Mouse (Mus musculus) forebrain, embryonic 13.5 days (tissue): Measurements from ENCODE around the gene Ube2e1. TPM values are rescaled to one million over a fixed set of nuclear protein-coding genes. Genes with fewer than 3 reads are reported as not detected.
"Not testable (repeated sequence)": the region's sequence is repeated elsewhere in the genome, so short reads cannot be mapped to it uniquely, and the experiment has no call there.

ENCODE experiments used
- ATAC-seq: fragments of 200-750 bp; cut with Nextera tagmentation; 2 replicates; pipeline ENCODE4 v1.8.0; 2017
- H3K27ac ChIP-seq: fragments of 300-500 bp; sonication (generic); 2 replicates; pipeline ENCODE4 v1.5.1; 2015; ENCODE audit warnings: inconsistent platforms, mild to moderate bottlenecking, moderate library complexity
- H3K27me3 ChIP-seq: fragments of 300-500 bp; sonication (generic); 2 replicates; pipeline ENCODE4 v1.6.1; 2015; ENCODE audit warnings: mild to moderate bottlenecking, inconsistent platforms
- H3K36me3 ChIP-seq: fragments of 300-500 bp; sonication (generic); 2 replicates; pipeline ENCODE4 v1.6.1; 2015; ENCODE audit warnings: mild to moderate bottlenecking, inconsistent platforms; ENCODE audit not compliant: poor library complexity, severe bottlenecking
- H3K4me1 ChIP-seq: fragments of 300-500 bp; sonication (generic); 2 replicates; pipeline ENCODE4 v1.6.1; 2015; ENCODE audit warnings: inconsistent platforms
- H3K4me2 ChIP-seq: fragments of 300-500 bp; sonication (generic); 2 replicates; pipeline ENCODE4 v1.6.1; 2015; ENCODE audit warnings: inconsistent platforms, mild to moderate bottlenecking, moderate library complexity
- H3K4me3 ChIP-seq: fragments of 300-500 bp; sonication (generic); 2 replicates; pipeline ENCODE4 v1.5.1; 2015; ENCODE audit warnings: mild to moderate bottlenecking, inconsistent platforms
- H3K9ac ChIP-seq: fragments of 300-500 bp; sonication (generic); 2 replicates; pipeline ENCODE4 v1.6.1; 2015; ENCODE audit warnings: mild to moderate bottlenecking, inconsistent platforms
- H3K9me3 ChIP-seq: fragments of 300-500 bp; sonication (generic); replicated peaks from 2 replicates; pipeline ENCODE4 v1.6.1; 2016; ENCODE audit warnings: inconsistent platforms
- WGBS: fragments of 180-500 bp; shearing (Covaris S2); methylation state at CpG from one replicate; pipeline ENCODE4 v1.1.7; 2015; 5-methylcytosine and 5-hydroxymethylcytosine counted together
- polyA plus RNA-seq: library from polyadenylated mRNA; unstranded; fragments of >200 nt; fragmentation: Nextera tagmentation; extraction: Ambion mirVana; gene quantifications from 2 replicates; pipeline ENCODE4 v1.2.1, GENCODE M21; 2015

Gene Ube2e1
- polyA plus RNA-seq, 1 experiment from 2014 or later = 198 TPM

GRCm38 (mm10) chr14:18237381-18237780 is 94.3 kb downstream of the Ube2e1 start:
- Histone ChIP-seq H3K27ac (no peak overlapping the region), H3K27me3 (no peaks in the 10 kb centered on the region), H3K4me2 (peak overlapping the region; percentile 77), H3K4me1 (0 out of 2 replicates have a peak, but pooled peaks cover 4% of the 10 kb centered on the region), H3K4me3 (no peak overlapping the region), H3K36me3 (no peaks in the 10 kb centered on the region), H3K9ac (no peak overlapping the region; the same call in 1 of the 2 replicates), H3K9me3 (no peaks in the 10 kb centered on the region)
- ATAC-seq = no peak
- WGBS = 49% methylated on average over 4 of the region's 4 CpGs

GRCm38 (mm10) chr14:18236496-18237235 is 95.0 kb downstream of the Ube2e1 start:
- H3K4me1 ChIP-seq, ATAC-seq, H3K9me3 ChIP-seq, H3K4me3 ChIP-seq, H3K9ac ChIP-seq, H3K36me3 ChIP-seq, H3K27ac ChIP-seq, H3K27me3 ChIP-seq, H3K4me2 ChIP-seq: not testable (repeated sequence)
- WGBS = 89% methylated on average over 2 of the region's 2 CpGs

DNA sequence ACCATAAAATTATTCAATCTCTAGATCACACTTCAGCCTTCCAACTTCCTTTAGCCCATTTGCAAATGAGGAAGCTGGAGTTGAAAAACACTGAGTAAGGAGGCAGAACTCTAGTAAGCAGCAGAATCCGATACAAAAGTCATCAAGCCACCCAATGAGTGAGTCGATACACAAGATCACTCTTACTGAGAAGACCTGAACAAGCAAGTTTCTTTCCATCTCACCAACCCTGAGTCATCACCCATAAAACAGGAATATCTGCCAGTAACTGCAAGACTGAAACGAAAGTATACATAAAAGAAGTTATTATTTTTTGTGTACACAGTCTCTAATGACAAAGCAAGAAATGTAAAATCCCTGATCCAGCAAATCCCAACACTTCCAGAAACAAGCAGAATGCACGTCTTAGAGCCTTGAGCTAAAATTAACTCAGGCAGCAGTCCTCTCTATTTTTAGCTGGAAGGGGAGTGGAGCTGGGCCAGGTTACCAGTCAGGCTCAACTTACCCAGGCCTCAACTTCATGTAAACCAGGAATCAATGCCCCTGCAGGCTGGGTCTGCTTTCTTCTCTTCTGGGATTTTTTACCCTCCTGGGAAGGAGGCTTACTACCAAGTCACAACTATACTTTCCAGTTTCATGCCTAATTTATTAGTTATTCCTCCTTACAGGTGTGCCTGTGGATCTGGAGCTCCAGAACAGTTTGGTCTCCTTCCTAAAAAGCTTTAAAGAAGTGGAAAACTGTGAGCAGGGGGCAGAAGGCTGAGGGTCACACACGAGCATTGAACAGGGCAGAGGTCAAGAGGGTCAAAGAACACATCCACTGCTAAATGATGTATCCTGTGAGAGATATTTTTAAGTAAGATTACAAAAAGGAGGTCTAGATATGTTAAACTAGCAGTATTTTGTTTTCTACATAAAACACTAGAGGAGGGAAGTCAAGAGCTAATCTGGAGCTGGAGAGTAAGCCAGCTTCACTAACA is 97.4 kb downstream of the Ube2e1 start:
- Histone ChIP-seq H3K27me3 (no peaks in the 10 kb centered on the region), H3K36me3 (no peaks in the 10 kb centered on the region), H3K27ac (no peak overlapping the region), H3K4me1 (0 out of 2 replicates have a peak, but pooled peaks cover 4% of the 10 kb centered on the region), H3K9me3 (no peaks in the 10 kb centered on the region), H3K4me3 (no peak overlapping the region), H3K4me2 (no peak overlapping the region), H3K9ac (no peak overlapping the region)
- no peak for ATAC-seq
- WGBS = 62% methylated on average over 5 of the region's 5 CpGs

GRCm38 (mm10) chr14:18233076-18233475 is 98.6 kb downstream of the Ube2e1 start:
- no peaks in the 10 kb centered on the region for H3K27me3 ChIP-seq
- H3K4me3 ChIP-seq = no peak overlapping the region
- no peak for ATAC-seq
- H3K9ac ChIP-seq = no peak overlapping the region
- no peaks in the 10 kb centered on the region for H3K36me3 ChIP-seq
- no peaks in the 10 kb centered on the region for H3K9me3 ChIP-seq
- no peak overlapping the region for H3K27ac ChIP-seq
- 0 out of 2 replicates have a peak, but pooled peaks cover 4% of the 10 kb centered on the region for H3K4me1 ChIP-seq
- WGBS = 77% methylated on average over 2 of the region's 2 CpGs
- H3K4me2 ChIP-seq = no peak overlapping the region

Other genes starting within 250 kb of the Ube2e1 start
- 5.0 and 5.4 TPM in 2 replicates for gene Nr1d2, start 92.7 kb downstream of the Ube2e1 start, polyA plus RNA-seq
- gene Nkiras1, start 60.7 kb downstream of the Ube2e1 start, polyA plus RNA-seq = 21.7 and 25.7 TPM in 2 replicates
- gene Rpl15, start 60.5 kb downstream of the Ube2e1 start, polyA plus RNA-seq = 354 and 406 TPM in 2 replicates